Mouse (Mus musculus): ENCODE measurements around the gene Tecrl. TPM values are rescaled to one million over a fixed set of nuclear protein-coding genes. Genes with fewer than 3 reads are reported as not detected.

Tecrl gene
- 1 to 10 TPM; 5.0 to 5.1 TPM for total RNA-seq (2021)
- long read RNA-seq, experiment 1, partial matches to known transcripts: 0 of 2 reads
- long read RNA-seq, experiment 1, other reads (novel, unspliced or antisense): 1 of 2 reads
- long read RNA-seq, experiment 2: 0 reads

- DNase-seq: no peak
These were observed at the start of gene Tecrl for GRCm38 (mm10) chr5:83354846-83355561. Tecrl (minus strand) TSS chr5:83355195.

- no peak for DNase-seq
These were observed 30.0 kb upstream of the Tecrl start for GRCm38 (mm10) chr5:83385021-83385420.

- DNase-seq: no peak
These were observed 3.4 kb downstream of the Tecrl start for GRCm38 (mm10) chr5:83351615-83352014.

- no peak for DNase-seq
These were observed 15.9 kb downstream of the Tecrl start for GRCm38 (mm10) chr5:83339144-83339543.

- DNase-seq: no peak
These were observed 87.7 kb downstream of the Tecrl start for GRCm38 (mm10) chr5:83267148-83267776.

- no peak for DNase-seq
These were observed 94.9 kb downstream of the Tecrl start for GRCm38 (mm10) chr5:83260059-83260458.

GRCm38 (mm10) chr5:83254141-83254540 lies 100.9 kb downstream of the Tecrl start:
- DNase-seq: no peak

GRCm38 (mm10) chr5:83238848-83239452 lies 116.0 kb downstream of the Tecrl start:
- no peak for DNase-seq

All from gastrocnemius, postnatal 10 days (tissue).